Mouse (Mus musculus): ENCODE measurements around the gene Mob3c. TPM values are rescaled to one million over a fixed set of nuclear protein-coding genes. Genes with fewer than 3 reads are reported as not detected.

Mob3c gene
- polyA plus RNA-seq, 1 experiment from 2014 or later = 12.1 TPM

- Histone ChIP-seq H3K4me2 (replicated peaks; ENCODE audit: low read depth, low read length) (no peak overlapping the region), H3K9me3 (ENCODE audit: control insufficient read depth, low read depth, low read length) (no peaks in the 10 kb centered on the region), H3K4me3 (ENCODE audit: low read depth, low read length) (no peak overlapping the region), H3K9ac (replicated peaks; ENCODE audit: low read depth, low read length) (no peak overlapping the region), H3K36me3 (ENCODE audit: control insufficient read depth, insufficient read depth, low read length) (peaks cover 36% of the 10 kb centered on the region), H3K27ac (ENCODE audit: low read length) (no peak overlapping the region), H3K4me1 (ENCODE audit: control insufficient read depth, insufficient read depth, low read length) (no peaks in the 10 kb centered on the region), H3K27me3 (ENCODE audit: control insufficient read depth, insufficient read depth, low read length) (no peaks in the 10 kb centered on the region)
- 60% methylated on average over 3 of the region's 3 CpGs for WGBS
- ATAC-seq (ENCODE audit: insufficient number of reproducible peaks, insufficient read depth, low FRiP score, low read depth) = no peak
Measured at GRCm38 (mm10) chr4:115795360-115795759, 32.5 kb upstream of the Mob3c start.

GRCm38 (mm10) chr4:115799981-115800380, 27.9 kb upstream of the Mob3c start:
- ATAC-seq (ENCODE audit: insufficient number of reproducible peaks, insufficient read depth, low FRiP score, low read depth) = no peak
- peaks cover 34% of the 10 kb centered on the region for H3K36me3 ChIP-seq (ENCODE audit: control insufficient read depth, insufficient read depth, low read length)

GRCm38 (mm10) chr4:115812326-115812725, 15.6 kb upstream of the Mob3c start:
- no peak for ATAC-seq (ENCODE audit: insufficient number of reproducible peaks, insufficient read depth, low FRiP score, low read depth)
- no peak overlapping the region for H3K9ac ChIP-seq (replicated peaks; ENCODE audit: low read depth, low read length)
- H3K9me3 ChIP-seq (ENCODE audit: control insufficient read depth, low read depth, low read length) = no peaks in the 10 kb centered on the region
- H3K36me3 ChIP-seq (ENCODE audit: control insufficient read depth, insufficient read depth, low read length) = peaks cover 12% of the 10 kb centered on the region
- H3K27ac ChIP-seq (ENCODE audit: low read length) = no peak overlapping the region
- H3K4me2 ChIP-seq (replicated peaks; ENCODE audit: low read depth, low read length) = no peak overlapping the region
- 66% methylated on average over 4 of the region's 4 CpGs for WGBS
- no peaks in the 10 kb centered on the region for H3K4me1 ChIP-seq (ENCODE audit: control insufficient read depth, insufficient read depth, low read length)
- H3K27me3 ChIP-seq (ENCODE audit: control insufficient read depth, insufficient read depth, low read length) = no peaks in the 10 kb centered on the region
- no peak overlapping the region for H3K4me3 ChIP-seq (ENCODE audit: low read depth, low read length)

More at GRCm38 (mm10) chr4:115799981-115800380, 27.9 kb upstream of the Mob3c start:
- Histone ChIP-seq H3K27me3 (ENCODE audit: control insufficient read depth, insufficient read depth, low read length) (no peaks in the 10 kb centered on the region), H3K9ac (replicated peaks; ENCODE audit: low read depth, low read length) (no peak overlapping the region), H3K27ac (ENCODE audit: low read length) (no peak overlapping the region), H3K4me2 (replicated peaks; ENCODE audit: low read depth, low read length) (no peak overlapping the region), H3K4me1 (ENCODE audit: control insufficient read depth, insufficient read depth, low read length) (no peaks in the 10 kb centered on the region), H3K9me3 (ENCODE audit: control insufficient read depth, low read depth, low read length) (no peaks in the 10 kb centered on the region), H3K4me3 (ENCODE audit: low read depth, low read length) (no peak overlapping the region)
- 85% methylated on average over 3 of the region's 3 CpGs for WGBS

- Histone ChIP-seq H3K27ac (ENCODE audit: low read length) (no peak overlapping the region), H3K4me1 (ENCODE audit: control insufficient read depth, insufficient read depth, low read length) (no peaks in the 10 kb centered on the region), H3K9me3 (ENCODE audit: control insufficient read depth, low read depth, low read length) (no peaks in the 10 kb centered on the region), H3K4me3 (ENCODE audit: low read depth, low read length) (no peak overlapping the region), H3K27me3 (ENCODE audit: control insufficient read depth, insufficient read depth, low read length) (no peaks in the 10 kb centered on the region), H3K9ac (replicated peaks; ENCODE audit: low read depth, low read length) (no peak overlapping the region), H3K36me3 (ENCODE audit: control insufficient read depth, insufficient read depth, low read length) (peaks cover 12% of the 10 kb centered on the region), H3K4me2 (replicated peaks; ENCODE audit: low read depth, low read length) (no peak overlapping the region)
- WGBS = 92% methylated on average over 5 of the region's 5 CpGs
- no peak for ATAC-seq (ENCODE audit: insufficient number of reproducible peaks, insufficient read depth, low FRiP score, low read depth)
Measured at GRCm38 (mm10) chr4:115815606-115816005, 12.3 kb upstream of the Mob3c start.

GRCm38 (mm10) chr4:115820199-115820598, 7.7 kb upstream of the Mob3c start:
- Histone ChIP-seq H3K36me3 (ENCODE audit: control insufficient read depth, insufficient read depth, low read length) (peaks cover 6% of the 10 kb centered on the region; the same call in 1 of the 2 replicates), H3K4me3 (ENCODE audit: low read depth, low read length) (no peak overlapping the region), H3K4me1 (ENCODE audit: control insufficient read depth, insufficient read depth, low read length) (no peaks in the 10 kb centered on the region), H3K27ac (ENCODE audit: low read length) (no peak overlapping the region), H3K27me3 (ENCODE audit: control insufficient read depth, insufficient read depth, low read length) (no peaks in the 10 kb centered on the region), H3K9me3 (ENCODE audit: control insufficient read depth, low read depth, low read length) (no peaks in the 10 kb centered on the region), H3K9ac (replicated peaks; ENCODE audit: low read depth, low read length) (no peak overlapping the region), H3K4me2 (replicated peaks; ENCODE audit: low read depth, low read length) (no peak overlapping the region)
- 60% methylated on average over 3 of the region's 3 CpGs for WGBS
- no peak for ATAC-seq (ENCODE audit: insufficient number of reproducible peaks, insufficient read depth, low FRiP score, low read depth)

GRCm38 (mm10) chr4:115820944-115821343, 6.9 kb upstream of the Mob3c start:
- no peaks in the 10 kb centered on the region for H3K9me3 ChIP-seq (ENCODE audit: control insufficient read depth, low read depth, low read length)
- WGBS = 27% methylated on average over 3 of the region's 3 CpGs

GRCm38 (mm10) chr4:115821431-115821830, 6.5 kb upstream of the Mob3c start:
- Histone ChIP-seq H3K9me3 (ENCODE audit: control insufficient read depth, low read depth, low read length) (no peaks in the 10 kb centered on the region), H3K36me3 (ENCODE audit: control insufficient read depth, insufficient read depth, low read length) (peaks cover 1% of the 10 kb centered on the region; the same call in 1 of the 2 replicates), H3K4me1 (ENCODE audit: control insufficient read depth, insufficient read depth, low read length) (no peaks in the 10 kb centered on the region), H3K9ac (replicated peaks; ENCODE audit: low read depth, low read length) (no peak overlapping the region), H3K4me3 (ENCODE audit: low read depth, low read length) (no peak overlapping the region), H3K27ac (ENCODE audit: low read length) (no peak overlapping the region), H3K4me2 (replicated peaks; ENCODE audit: low read depth, low read length) (no peak overlapping the region), H3K27me3 (ENCODE audit: control insufficient read depth, insufficient read depth, low read length) (no peaks in the 10 kb centered on the region)
- no peak for ATAC-seq (ENCODE audit: insufficient number of reproducible peaks, insufficient read depth, low FRiP score, low read depth)

More at GRCm38 (mm10) chr4:115820944-115821343, 6.9 kb upstream of the Mob3c start:
- Histone ChIP-seq H3K36me3 (ENCODE audit: control insufficient read depth, insufficient read depth, low read length) (peaks cover 6% of the 10 kb centered on the region; the same call in 1 of the 2 replicates), H3K4me2 (replicated peaks; ENCODE audit: low read depth, low read length) (no peak overlapping the region), H3K4me3 (ENCODE audit: low read depth, low read length) (no peak overlapping the region), H3K27ac (ENCODE audit: low read length) (no peak overlapping the region), H3K27me3 (ENCODE audit: control insufficient read depth, insufficient read depth, low read length) (no peaks in the 10 kb centered on the region), H3K9ac (replicated peaks; ENCODE audit: low read depth, low read length) (no peak overlapping the region), H3K4me1 (ENCODE audit: control insufficient read depth, insufficient read depth, low read length) (no peaks in the 10 kb centered on the region)
- ATAC-seq (ENCODE audit: insufficient number of reproducible peaks, insufficient read depth, low FRiP score, low read depth) = no peak

GRCm38 (mm10) chr4:115821928-115822327, 6.0 kb upstream of the Mob3c start:
- 67% methylated on average over 3 of the region's 3 CpGs for WGBS
- H3K9me3 ChIP-seq (ENCODE audit: control insufficient read depth, low read depth, low read length) = no peaks in the 10 kb centered on the region
- no peaks in the 10 kb centered on the region for H3K4me1 ChIP-seq (ENCODE audit: control insufficient read depth, insufficient read depth, low read length)
- ATAC-seq (ENCODE audit: insufficient number of reproducible peaks, insufficient read depth, low FRiP score, low read depth) = no peak
- H3K36me3 ChIP-seq (ENCODE audit: control insufficient read depth, insufficient read depth, low read length) = no peaks in the 10 kb centered on the region
- no peak overlapping the region for H3K4me2 ChIP-seq (replicated peaks; ENCODE audit: low read depth, low read length)
- H3K9ac ChIP-seq (replicated peaks; ENCODE audit: low read depth, low read length) = no peak overlapping the region
- H3K27ac ChIP-seq (ENCODE audit: low read length) = no peak overlapping the region
- H3K4me3 ChIP-seq (ENCODE audit: low read depth, low read length) = no peak overlapping the region
- no peaks in the 10 kb centered on the region for H3K27me3 ChIP-seq (ENCODE audit: control insufficient read depth, insufficient read depth, low read length)

- Histone ChIP-seq H3K36me3 (ENCODE audit: control insufficient read depth, insufficient read depth, low read length) (no peaks in the 10 kb centered on the region), H3K4me3 (ENCODE audit: low read depth, low read length) (no peak overlapping the region), H3K4me1 (ENCODE audit: control insufficient read depth, insufficient read depth, low read length) (peaks cover 4% of the 10 kb centered on the region), H3K27ac (ENCODE audit: low read length) (no peak overlapping the region), H3K4me2 (replicated peaks; ENCODE audit: low read depth, low read length) (no peak overlapping the region), H3K27me3 (ENCODE audit: control insufficient read depth, insufficient read depth, low read length) (no peaks in the 10 kb centered on the region), H3K9me3 (ENCODE audit: control insufficient read depth, low read depth, low read length) (no peaks in the 10 kb centered on the region), H3K9ac (replicated peaks; ENCODE audit: low read depth, low read length) (no peak overlapping the region)
- ATAC-seq (ENCODE audit: insufficient number of reproducible peaks, insufficient read depth, low FRiP score, low read depth) = no peak
- WGBS = 83% methylated on average over 2 of the region's 2 CpGs
Measured at GRCm38 (mm10) chr4:115824178-115824577, 3.7 kb upstream of the Mob3c start.

Data from stomach, embryonic 14.5 days (tissue).